Mouse (Mus musculus) thymus, adult 2 months (tissue): ENCODE results near the gene Tars.

Experiments
- CTCF ChIP-seq: fragments of 200-500 bp; IDR thresholded peaks from 2 replicates; pipeline ENCODE4 v1.5.1; 2012; ENCODE audit warnings: mild to moderate bottlenecking, control low read depth, low read length, moderate library complexity, borderline replicate concordance; ENCODE audit not compliant: control insufficient read depth, poor library complexity, insufficient read depth; ENCODE audit errors: extremely low read depth
- POLR2A ChIP-seq: fragments of 200-500 bp; IDR thresholded peaks from 2 replicates; pipeline ENCODE4 v1.6.1; 2012; ENCODE audit warnings: mild to moderate bottlenecking, low read length, control low read depth, moderate library complexity; ENCODE audit not compliant: control insufficient read depth, poor library complexity, insufficient read depth; ENCODE audit errors: extremely low read depth

DNA sequence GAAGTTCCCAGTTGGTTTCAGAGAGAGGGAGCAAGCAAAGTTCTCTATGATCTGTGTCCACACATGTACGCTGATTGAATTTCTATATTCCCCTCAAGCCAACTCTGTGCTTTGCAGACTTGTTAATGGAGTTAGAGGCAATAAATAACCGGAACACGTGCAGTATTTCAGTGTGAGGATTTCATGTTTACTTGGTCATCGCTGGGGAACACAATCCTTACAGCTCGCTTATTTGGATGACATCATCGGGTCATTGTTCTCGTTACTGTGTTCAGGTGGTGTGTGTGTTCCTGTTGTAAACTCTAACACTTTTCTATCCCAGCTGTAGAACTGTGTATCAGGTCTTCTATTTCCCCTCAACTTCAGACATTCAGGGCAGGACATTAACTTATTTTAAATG lies 12.4 kb upstream of the Tars start:
- TF ChIP-seq POLR2A, result no peak
- no peak for TF ChIP-seq CTCF
